In the genomic region with DNA sequence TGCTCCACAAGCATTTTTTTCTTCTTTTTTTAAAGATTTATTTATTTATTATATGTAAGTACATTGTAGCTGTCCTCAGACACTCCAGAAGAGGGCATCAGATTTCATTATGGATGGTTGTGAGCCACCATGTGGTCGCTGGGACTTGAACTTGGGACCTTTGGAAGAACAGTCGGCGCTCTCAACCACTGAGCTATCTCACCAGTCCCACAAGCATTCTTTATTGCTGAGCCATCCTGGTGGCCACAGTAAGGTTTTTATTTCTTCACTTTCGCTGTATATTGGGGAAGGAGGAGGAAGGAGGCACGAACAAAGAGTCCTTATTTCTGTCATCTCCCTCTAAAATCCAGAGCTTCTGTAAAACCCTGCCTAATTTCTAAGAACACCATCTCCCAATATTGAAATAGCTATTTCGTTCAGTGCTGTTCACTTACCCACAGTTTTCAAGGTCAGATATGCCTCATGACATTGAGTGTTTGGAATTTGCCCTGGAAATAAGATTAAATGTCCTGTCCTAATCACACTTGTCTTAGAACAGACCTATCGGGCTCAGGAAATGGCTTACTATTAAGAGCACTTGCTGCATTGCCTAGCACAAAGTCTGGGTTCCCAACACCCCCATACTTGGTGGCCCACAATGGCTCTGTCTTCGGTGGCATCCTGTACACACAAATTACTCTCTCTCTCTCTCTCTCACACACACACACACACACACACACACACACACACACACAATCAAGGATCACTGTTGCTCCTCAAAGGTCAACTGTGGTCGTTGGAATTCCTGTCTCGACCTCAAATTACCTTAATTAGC, we compare ENCODE assay signal across 8 mouse cellular contexts. TPM values are rescaled to one million over a fixed set of nuclear protein-coding genes. Genes with fewer than 3 reads are reported as not detected.
A peak's percentile ranks its signal among the peaks of the same experiment; 100 is the strongest.
DNase-seq lines count a peak whose midpoint lies in the region; ATAC-seq and TF ChIP-seq lines count a peak whose summit lies in the region.

No protein-coding gene starts in this region.

- WGBS in hindbrain, postnatal 0 days = 57% methylated on average over 10 of the region's 10 CpGs

- peaks cover 74% of the 10 kb centered on the region for H3K4me1 ChIP-seq in megakaryocyte, embryonic 14.5 days
- no peaks in the 10 kb centered on the region for H3K4me1 ChIP-seq in hindbrain, postnatal 0 days (ENCODE audit: insufficient read depth, low read length)

- H3K9me3 ChIP-seq in megakaryocyte, embryonic 14.5 days = no peaks in the 10 kb centered on the region
- no peaks in the 10 kb centered on the region for H3K9me3 ChIP-seq in hindbrain, postnatal 0 days (ENCODE audit: low read length)

- peak overlapping the region; percentile 94 for H3ac ChIP-seq in myocyte (ENCODE audit: control insufficient read depth, insufficient read length)

- H3K36me3 ChIP-seq in megakaryocyte, embryonic 14.5 days (replicated peaks; ENCODE audit: low read length) = peaks cover 37% of the 10 kb centered on the region
- peaks cover 18% of the 10 kb centered on the region for H3K36me3 ChIP-seq in hindbrain, postnatal 0 days (ENCODE audit: insufficient read depth, low read length)
- H3K36me3 ChIP-seq in myocyte (ENCODE audit: control insufficient read depth, insufficient read depth) = peaks cover 29% of the 10 kb centered on the region

- ATAC-seq in megakaryocyte, adult 5-6 weeks (ENCODE audit: poor library complexity, severe bottlenecking) = no peak
- no peak for ATAC-seq in hindbrain, postnatal 0 days

- H3K4me2 ChIP-seq in hindbrain, postnatal 0 days (ENCODE audit: low read depth, low read length) = peak overlapping the region; percentile 92
- H3K4me2 ChIP-seq in myocyte (ENCODE audit: low read depth) = peak overlapping the region; percentile 84

- H3K27me3 ChIP-seq in megakaryocyte, embryonic 14.5 days (replicated peaks) = no peaks in the 10 kb centered on the region
- H3K27me3 ChIP-seq in hindbrain, postnatal 0 days (ENCODE audit: insufficient read depth, low read length) = no peaks in the 10 kb centered on the region
- no peaks in the 10 kb centered on the region for H3K27me3 ChIP-seq in myocyte (ENCODE audit: control insufficient read depth, insufficient read depth, insufficient read length)

- no peak for TF ChIP-seq POLR2A in myocyte (IDR thresholded peaks at IDR 0.05; ENCODE audit: insufficient read length, low read depth)

- DNase-seq in adrenal gland, postnatal 10 days = peak; percentile 47
- no peak for DNase-seq in adrenal gland, adult 18-20 months (ENCODE audit: low spot score in 2 of 2)
- no peak for DNase-seq in hindbrain, postnatal 0 days (ENCODE audit: low spot score)
- no peak for DNase-seq in urinary bladder, adult 2 months (ENCODE audit: low spot score)
- DNase-seq in cerebellum, postnatal 10 days = no peak

- H3K27ac ChIP-seq in hindbrain, postnatal 0 days = peak overlapping the region; percentile 96

- TF ChIP-seq CTCF in hindbrain, postnatal 0 days (IDR thresholded peaks at IDR 0.05; ENCODE audit: low read depth) = 0 out of 2 replicates have a peak, but pooled peaks have one; percentile 2

- peak overlapping the region; percentile 97 for H3K9ac ChIP-seq in hindbrain, postnatal 0 days (replicated peaks; ENCODE audit: low read length)

- peaks cover 33% of the 10 kb centered on the region for H3K79me2 ChIP-seq in myocyte (ENCODE audit: control insufficient read depth, insufficient read depth)

- peak overlapping the region; percentile 98 for H3K4me3 ChIP-seq in megakaryocyte, embryonic 14.5 days (replicated peaks)
- peak overlapping the region; percentile 80 for H3K4me3 ChIP-seq in hindbrain, postnatal 0 days (ENCODE audit: low read length)
- H3K4me3 ChIP-seq in myocyte = peak overlapping the region; percentile 79

TF ChIP-seq in myocyte, 11 proteins besides CTCF, POLR2A, EP300 and RAD21:
- TF ChIP-seq MAX (IDR thresholded peaks at IDR 0.05; ENCODE audit: low read depth) (no peak), POLR2AphosphoS2 (IDR thresholded peaks at IDR 0.05; ENCODE audit: insufficient read length, low read depth) (no peak), MYOD1 (IDR thresholded peaks at IDR 0.05; ENCODE audit: control insufficient read depth in 1 of 3, insufficient read length in 2 of 3, low read depth in 2 of 3) (no peak), TCF12 (IDR thresholded peaks at IDR 0.05; ENCODE audit: insufficient read depth, poor library complexity, severe bottlenecking) (no peak), SRF (IDR thresholded peaks at IDR 0.05; ENCODE audit: control insufficient read depth, insufficient read length, low read depth) (no peak)
TF ChIP-seq in myocyte: peak in this region for 0.

RNA-seq across cellular contexts. Expression of gene Rsrp1, which starts 1.1 kb away (rescaled TPM):
- 100 to 1,000 TPM; 250 to 386 TPM for total RNA-seq in adrenal gland, postnatal 10 days (2021)
- 100 to 1,000 TPM; 346 to 591 TPM for total RNA-seq in adrenal gland, adult 18-20 months (2021)
- polyA plus RNA-seq in megakaryocyte, embryonic 14.5 days (2012; ENCODE audit: insufficient read depth, low replicate concordance) = 176 and 605 TPM in 2 replicates
- total RNA-seq in megakaryocyte, adult 5-6 weeks (2015) = 680 and 693 TPM in 2 replicates
- 257 and 330 TPM in 2 replicates for total RNA-seq in megakaryocyte, adult 5-6 weeks (2017)
- 70.0 and 112 TPM in 2 replicates for total RNA-seq in hindbrain, postnatal 0 days (2014; rRNA removed)
- polyA plus RNA-seq in hindbrain, postnatal 0 days (2015; fragmentation: Nextera tagmentation; extraction: Ambion mirVana) = 256 and 295 TPM in 2 replicates
- 51.4 TPM for polyA plus RNA-seq in myocyte (2012; fragmentation: generic; extraction: Trizol)
- 580 and 969 TPM in 2 replicates for polyA plus RNA-seq in urinary bladder, adult 2 months (2012; rRNA removed)

RNA-seq across cellular contexts. Expression of gene Tmem50a, which starts 7.5 kb away (rescaled TPM):
- total RNA-seq in adrenal gland, postnatal 10 days (2021) = 100 to 1,000 TPM; 169 to 183 TPM
- 100 to 1,000 TPM; 160 to 339 TPM for total RNA-seq in adrenal gland, adult 18-20 months (2021)
- 8.9 and 16.9 TPM in 2 replicates for polyA plus RNA-seq in megakaryocyte, embryonic 14.5 days (2012; ENCODE audit: insufficient read depth, low replicate concordance)
- total RNA-seq in megakaryocyte, adult 5-6 weeks (2015) = 292 and 323 TPM in 2 replicates
- 338 and 378 TPM in 2 replicates for total RNA-seq in megakaryocyte, adult 5-6 weeks (2017)
- 149 and 166 TPM in 2 replicates for total RNA-seq in hindbrain, postnatal 0 days (2014; rRNA removed)
- polyA plus RNA-seq in hindbrain, postnatal 0 days (2015; fragmentation: Nextera tagmentation; extraction: Ambion mirVana) = 231 and 239 TPM in 2 replicates
- 121 TPM for polyA plus RNA-seq in myocyte (2012; fragmentation: generic; extraction: Trizol)
- polyA plus RNA-seq in urinary bladder, adult 2 months (2012; rRNA removed) = 167 and 192 TPM in 2 replicates

RNA-seq across cellular contexts. Expression of gene Syf2, which starts 8.4 kb away (rescaled TPM):
- 10 to 100 TPM; 73.1 to 74.6 TPM for total RNA-seq in adrenal gland, postnatal 10 days (2021)
- 10 to 100 TPM; 77.2 to 88.8 TPM for total RNA-seq in adrenal gland, adult 18-20 months (2021)
- 6.0 and 63.1 TPM in 2 replicates for polyA plus RNA-seq in megakaryocyte, embryonic 14.5 days (2012; ENCODE audit: insufficient read depth, low replicate concordance)
- 81.7 and 89.6 TPM in 2 replicates for total RNA-seq in megakaryocyte, adult 5-6 weeks (2015)
- 286 and 343 TPM in 2 replicates for total RNA-seq in megakaryocyte, adult 5-6 weeks (2017)
- 19.2 and 35.0 TPM in 2 replicates for total RNA-seq in hindbrain, postnatal 0 days (2014; rRNA removed)
- 70.7 and 80.4 TPM in 2 replicates for polyA plus RNA-seq in hindbrain, postnatal 0 days (2015; fragmentation: Nextera tagmentation; extraction: Ambion mirVana)
- 67.8 TPM for polyA plus RNA-seq in myocyte (2012; fragmentation: generic; extraction: Trizol)
- 98.8 and 107 TPM in 2 replicates for polyA plus RNA-seq in urinary bladder, adult 2 months (2012; rRNA removed)

RNA-seq across cellular contexts. Expression of gene Rhd, which starts 58.0 kb away (rescaled TPM):
- total RNA-seq in adrenal gland, postnatal 10 days (2021) = 1 to 10 TPM; 2.5 to 7.2 TPM
- under 1 TPM in 1 of 2 experiments, not detected in 1; 0.46 TPM for total RNA-seq in adrenal gland, adult 18-20 months (2021)
- not detected in 2 replicates for polyA plus RNA-seq in megakaryocyte, embryonic 14.5 days (2012; ENCODE audit: insufficient read depth, low replicate concordance)
- 2.9 and 6.6 TPM in 2 replicates for total RNA-seq in megakaryocyte, adult 5-6 weeks (2015)
- total RNA-seq in megakaryocyte, adult 5-6 weeks (2017) = 4.0 and 14.8 TPM in 2 replicates
- total RNA-seq in hindbrain, postnatal 0 days (2014; rRNA removed) = 0.29 and 2.1 TPM in 2 replicates
- 1.1 TPM in 2 replicates for polyA plus RNA-seq in hindbrain, postnatal 0 days (2015; fragmentation: Nextera tagmentation; extraction: Ambion mirVana)
- polyA plus RNA-seq in myocyte (2012; fragmentation: generic; extraction: Trizol) = 0.98 TPM
- polyA plus RNA-seq in urinary bladder, adult 2 months (2012; rRNA removed) = 0.15 and 0.48 TPM in 2 replicates
